Mouse (Mus musculus): ENCODE data around the gene Sec24d.

DNA sequence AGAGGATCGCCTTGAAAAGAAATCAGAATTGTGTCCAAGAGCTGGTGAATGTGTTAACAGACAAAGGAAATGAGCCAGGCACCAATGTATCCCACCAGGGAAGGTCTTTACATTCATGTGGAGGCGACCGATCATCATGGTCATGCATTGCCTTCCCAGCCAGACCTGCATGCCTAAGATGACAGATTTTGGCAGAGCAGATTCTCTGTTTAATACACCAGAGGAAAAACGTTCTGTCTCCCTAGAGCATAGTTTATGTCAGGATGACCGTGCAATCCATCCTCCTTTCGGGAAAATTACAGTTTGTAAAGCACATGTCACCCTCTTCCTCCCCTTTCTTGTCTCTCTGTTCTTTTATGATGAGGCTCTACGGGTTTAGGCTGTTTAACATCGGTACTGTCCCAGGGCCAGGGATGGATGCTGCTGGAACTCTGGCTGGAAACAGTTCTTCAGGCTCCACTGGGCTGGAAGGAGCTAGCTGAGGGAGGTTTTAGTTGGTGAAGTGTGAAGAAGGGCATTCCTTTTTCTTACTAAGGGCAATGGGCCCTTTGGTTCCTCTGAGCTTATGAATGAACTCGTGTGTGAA is 45.3 kb downstream of the Sec24d start:
- no peak for TF ChIP-seq CTCF (IDR thresholded peaks at IDR 0.05; ENCODE audit: insufficient read depth, low read length)
- no peak for TF ChIP-seq POLR2A (IDR thresholded peaks at IDR 0.05; ENCODE audit: borderline replicate concordance, extremely low read depth, low read depth, low read length)

Data from lung, adult 2 months (tissue).